Mouse (Mus musculus) lung, postnatal 4 days (tissue): ENCODE measurements around the gene Bhlha9.
"Not testable (repeated sequence)": the region's sequence is repeated elsewhere in the genome, so short reads cannot be mapped to it uniquely, and the experiment has no call there.

Experiments
- DNase-seq, 2 experiments: peaks; one replicate each; pipeline ENCODE4 v3.0.0; 2021

Bhlha9 gene

DNA sequence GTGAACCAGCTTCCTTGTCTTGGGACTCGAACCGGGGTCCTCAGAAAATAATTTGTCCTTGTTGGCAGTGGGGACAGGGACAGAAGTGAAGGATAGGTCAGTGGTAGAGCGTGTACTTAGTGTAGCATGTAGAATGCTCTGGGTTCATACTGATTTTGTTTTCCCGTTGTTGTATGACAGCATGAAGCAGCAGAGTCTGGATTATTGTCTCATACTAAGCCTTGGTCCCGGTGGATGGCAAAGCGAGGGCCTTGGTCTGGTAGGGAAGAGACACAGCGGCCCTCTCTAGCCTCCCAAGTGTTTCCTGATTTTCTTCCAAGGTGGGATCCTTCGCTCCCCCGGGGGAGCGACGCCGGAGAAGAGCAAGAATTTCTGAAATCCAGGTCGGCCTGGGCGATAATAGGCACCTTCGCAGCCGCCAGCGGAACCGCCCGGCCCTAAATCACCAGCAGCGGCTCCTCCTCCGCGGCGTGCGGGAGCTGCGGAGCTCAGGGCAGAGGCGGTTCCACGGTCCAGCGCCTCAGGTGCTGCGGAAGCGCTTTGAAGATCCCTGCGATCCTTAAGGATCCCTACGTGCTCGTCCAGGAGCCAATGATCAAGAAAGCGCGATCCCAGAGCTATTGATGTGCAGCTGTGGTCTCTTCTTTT, 6.1 kb upstream of the Bhlha9 start:
- DNase-seq: no peak

DNA sequence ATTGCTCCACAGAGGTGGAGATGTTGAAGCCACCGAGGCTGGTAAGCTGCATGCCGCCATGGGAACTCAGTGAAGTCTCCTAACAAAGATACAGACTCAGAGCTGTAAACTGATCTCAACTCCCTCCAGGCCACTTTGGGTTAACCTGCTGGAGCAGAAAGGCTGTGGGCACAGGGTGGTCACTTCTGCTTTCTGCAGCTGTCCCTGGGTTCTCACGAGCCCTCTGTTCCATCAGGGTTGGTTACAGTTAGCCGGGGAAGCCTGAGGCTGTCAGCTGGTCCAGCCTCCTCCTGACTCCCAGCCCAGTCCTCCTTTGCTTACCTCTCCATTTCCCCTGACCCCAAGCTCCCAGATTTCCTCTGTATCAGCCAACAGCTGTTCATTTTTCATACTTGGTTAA, 4.5 kb upstream of the Bhlha9 start:
- no peak for DNase-seq

DNA sequence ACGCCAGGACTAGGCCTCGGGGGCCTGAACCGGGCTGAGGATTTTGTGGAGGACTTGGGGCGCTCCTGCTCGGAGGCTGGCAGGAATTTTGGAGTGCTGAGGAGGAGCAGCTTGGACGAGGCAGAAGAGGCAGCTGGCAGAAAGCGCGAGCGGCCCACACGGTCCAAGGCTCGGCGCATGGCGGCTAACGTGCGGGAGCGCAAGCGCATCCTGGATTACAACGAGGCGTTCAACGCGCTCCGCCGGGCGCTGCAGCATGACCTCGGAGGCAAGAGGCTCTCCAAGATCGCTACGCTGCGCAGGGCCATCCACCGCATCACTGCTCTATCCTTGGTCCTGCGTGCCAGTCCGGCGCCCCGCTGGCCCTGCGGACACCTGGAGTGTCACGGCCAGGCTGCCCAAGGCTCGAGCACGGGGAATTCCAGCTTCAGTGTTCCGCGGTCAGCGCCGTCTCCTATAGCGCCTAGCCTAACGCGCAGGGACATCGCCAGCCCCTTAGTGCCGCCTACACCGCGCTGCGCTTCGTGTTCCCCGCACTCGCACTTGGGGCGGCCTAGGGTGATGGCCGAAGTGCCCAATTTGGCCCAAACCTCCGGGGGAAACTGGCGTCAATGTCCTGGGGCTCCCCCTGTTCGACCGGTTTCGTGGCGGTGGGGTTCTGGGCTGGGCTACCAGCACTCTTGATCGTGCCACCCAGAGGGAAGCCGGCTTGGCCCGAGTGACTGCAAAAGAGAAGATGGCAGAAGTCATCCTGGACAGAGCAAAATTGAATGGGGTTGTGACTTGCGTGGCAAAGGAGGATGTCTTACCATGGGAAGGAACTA, 503 bp downstream of the Bhlha9 start:
- no peak for DNase-seq

DNA sequence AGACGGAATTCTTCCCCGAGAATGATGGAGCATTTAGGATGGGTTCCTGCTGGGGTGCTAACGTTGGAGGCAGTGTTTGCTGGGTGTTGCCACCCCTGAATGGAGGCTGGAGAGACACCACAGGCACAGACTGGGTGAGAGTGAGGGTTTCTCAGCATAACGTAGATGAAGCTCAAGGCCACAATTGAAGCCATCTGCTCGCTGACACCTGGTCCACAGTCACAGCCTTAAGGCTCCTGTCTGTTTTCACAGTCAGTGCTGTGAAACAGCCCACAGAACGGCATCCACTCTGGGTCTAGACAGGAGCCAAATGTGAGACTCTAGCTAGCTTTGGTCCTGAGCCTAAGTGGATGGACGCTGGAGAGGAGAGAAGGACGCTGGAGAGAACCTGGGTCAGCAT, 1.9 kb downstream of the Bhlha9 start:
- DNase-seq: no peak

DNA sequence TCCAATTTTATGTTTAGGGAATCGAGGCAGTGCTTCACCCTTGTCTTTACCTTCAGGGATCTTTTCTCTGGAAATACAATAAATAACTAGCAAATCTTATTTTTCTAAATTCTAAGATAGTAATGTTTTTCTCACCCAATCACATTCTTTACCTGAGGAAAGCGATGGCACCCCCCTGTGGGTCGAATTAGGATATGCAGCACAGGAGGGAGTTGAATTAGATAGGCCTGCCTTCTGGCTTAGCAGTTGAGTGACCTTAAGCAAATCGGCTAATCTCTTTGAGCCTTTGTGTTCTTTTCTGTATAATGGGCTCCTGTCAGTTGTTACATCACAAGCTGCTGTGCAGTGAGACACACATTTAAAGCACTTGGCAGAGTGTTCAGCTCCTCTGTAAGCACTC, 2.4 kb downstream of the Bhlha9 start:
- no peak for DNase-seq

DNA sequence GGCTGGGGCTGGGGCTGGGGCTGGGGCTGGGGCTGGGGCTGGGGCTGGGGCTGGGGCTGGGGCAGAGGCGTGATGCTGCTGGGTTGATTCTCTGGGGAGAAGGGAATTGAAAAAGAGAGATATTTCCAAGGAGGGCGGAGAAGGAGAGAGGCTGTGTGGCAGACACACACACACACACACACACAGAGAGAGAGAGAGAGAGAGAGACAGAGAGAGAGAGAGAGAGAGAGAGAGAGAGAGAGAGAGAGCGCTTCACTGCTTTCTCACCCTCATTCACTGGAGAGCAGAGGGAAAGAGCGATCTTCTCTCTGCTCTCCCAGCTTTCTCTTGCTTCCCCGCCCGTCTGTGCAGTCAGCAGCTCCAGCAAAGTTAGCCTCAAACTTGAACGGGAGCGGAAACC, 7.2 kb downstream of the Bhlha9 start, which contains the start of gene Trarg1:
TSS of gene Trarg1 (plus strand) at position 301 of the 400 bp plus-strand sequence.
- DNase-seq: not testable (repeated sequence)

DNA sequence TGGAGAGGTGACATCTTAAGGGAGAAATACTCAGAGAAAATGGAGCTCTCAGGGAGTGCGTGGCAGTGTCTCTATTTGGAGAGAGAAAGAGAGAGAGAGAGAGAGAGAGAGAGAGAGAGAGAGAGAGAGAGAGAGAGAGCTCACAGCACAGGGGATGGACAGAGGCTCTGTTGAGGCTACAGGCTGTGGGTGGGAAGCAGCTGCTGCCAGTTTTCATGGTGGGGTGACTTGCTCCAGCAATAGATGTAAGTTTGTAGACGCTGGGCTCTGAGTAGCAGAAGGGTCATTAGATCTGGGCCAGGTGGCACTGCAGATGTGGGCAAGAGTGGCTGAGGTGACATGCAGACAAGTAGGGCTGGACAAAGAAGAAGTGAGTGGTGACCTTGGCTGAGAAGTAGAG, 13.3 kb downstream of the Bhlha9 start:
- no peak for DNase-seq

DNA sequence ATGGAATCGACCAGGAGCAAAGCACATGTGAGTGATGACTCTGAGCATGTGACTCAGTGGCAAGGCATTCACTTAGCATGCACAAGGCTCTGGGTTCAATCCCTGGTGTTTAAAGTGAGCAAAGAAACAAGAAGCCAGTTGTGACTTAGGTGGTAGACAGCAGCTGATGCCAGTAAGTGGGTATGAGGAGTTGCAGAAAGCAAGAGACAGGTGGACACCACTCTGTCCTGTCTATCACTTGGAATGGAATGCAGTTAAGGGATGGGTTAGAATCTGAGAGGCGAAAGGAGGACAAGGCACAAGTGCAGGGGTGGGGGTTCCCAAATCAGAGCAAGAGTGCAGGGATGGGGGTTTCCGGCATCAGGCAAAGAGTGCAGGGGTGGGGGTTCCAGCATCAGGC, 19.8 kb downstream of the Bhlha9 start:
- no peak for DNase-seq

DNA sequence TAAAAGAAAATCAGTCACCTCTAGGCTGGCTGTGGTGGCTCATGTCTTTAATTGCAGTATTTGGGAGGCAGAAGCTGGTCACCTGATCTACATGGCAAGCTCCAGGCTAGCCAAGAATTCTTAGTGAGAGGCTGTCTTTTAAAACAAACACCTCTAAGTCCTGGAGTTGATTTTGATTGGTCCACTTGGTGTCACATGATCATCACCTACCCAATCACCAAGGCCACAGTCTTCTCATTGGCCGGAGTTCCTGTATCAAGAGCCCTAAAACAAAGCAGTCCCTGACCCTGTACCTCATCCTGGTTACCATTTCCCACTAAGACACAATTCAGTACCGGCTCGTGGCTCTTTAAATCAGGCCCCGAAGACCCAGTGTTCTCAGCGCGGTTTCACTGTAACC, 23.5 kb downstream of the Bhlha9 start:
- no peak for DNase-seq

DNA sequence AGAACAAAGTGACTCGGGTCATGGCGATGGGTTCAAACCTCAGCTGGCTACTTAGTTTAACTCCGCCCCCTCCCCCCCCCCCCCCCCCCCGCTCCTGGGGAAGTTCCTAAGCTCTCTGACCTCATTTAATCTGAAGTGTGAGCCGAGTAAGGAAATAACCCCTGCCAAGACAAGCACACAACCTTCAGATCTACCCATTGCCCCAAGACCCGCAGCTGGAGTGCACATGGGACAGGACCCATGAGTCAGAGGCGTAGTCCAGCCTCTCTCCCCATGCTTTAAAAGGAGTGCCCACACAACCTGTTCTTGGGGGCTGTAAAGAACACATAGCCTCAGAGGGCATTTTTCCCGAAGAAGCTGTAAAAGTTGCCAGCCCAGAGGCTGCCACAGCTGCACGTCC, 27.4 kb downstream of the Bhlha9 start:
- no peak for DNase-seq

DNA sequence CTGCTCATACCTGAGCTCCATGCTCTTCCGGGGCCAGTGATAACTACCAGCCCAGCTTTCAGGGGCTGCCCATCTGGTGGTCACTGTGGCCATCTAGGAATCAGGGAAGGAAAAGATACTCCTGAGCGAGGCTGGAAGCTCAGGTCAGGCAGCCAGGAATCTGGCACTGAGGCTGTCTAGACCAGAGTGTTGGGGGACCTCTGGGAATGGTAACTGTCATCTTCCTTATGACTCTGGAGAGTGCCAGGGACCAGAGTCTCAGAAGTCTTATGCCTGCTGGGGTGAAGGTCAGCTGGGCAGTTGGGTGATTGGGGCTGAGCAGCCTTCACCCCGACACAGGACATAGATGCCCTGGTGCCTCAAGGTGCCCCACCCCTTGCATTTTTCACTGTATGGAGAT, 35.4 kb downstream of the Bhlha9 start:
- DNase-seq: no peak

DNA sequence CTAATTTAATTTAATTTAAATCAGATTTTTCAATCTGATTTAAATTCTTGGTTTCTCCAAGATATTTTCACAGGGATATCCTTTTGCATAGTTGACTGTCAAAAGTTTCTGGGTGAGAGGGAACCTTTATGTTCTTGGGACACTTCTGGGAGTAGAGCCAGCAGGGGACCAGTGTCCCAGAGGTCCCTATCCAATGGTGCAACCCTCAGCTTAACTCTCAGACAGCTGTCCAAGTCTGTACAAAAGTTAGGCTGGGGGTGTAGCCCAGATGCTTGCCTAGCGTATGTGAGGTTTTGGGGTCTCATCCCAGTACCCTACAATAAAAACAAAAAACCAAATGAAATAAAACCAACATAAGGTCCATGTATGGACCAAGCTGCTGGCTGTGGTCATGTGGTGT, 35.8 kb downstream of the Bhlha9 start:
- DNase-seq: peak; percentile 9 to 37

DNA sequence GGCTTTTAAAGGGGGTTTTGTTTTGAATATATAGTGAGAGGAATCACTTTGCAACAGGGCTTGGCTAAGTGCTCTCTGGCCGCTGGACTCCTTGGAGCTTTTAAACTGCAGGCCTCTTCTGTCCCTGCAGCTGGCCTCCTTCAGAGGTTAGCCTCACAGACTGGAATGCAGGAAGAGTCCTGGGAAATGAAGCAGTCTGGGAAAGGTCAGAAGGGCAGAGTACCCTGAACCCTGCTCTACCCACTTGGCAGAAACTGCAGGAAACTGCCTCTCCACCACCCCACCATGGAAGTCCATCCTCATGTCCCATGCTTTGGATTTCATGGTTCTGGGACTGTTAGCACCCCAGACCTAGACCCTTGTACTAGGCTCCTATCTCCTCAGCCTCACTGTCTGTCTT, 36.6 kb downstream of the Bhlha9 start:
- DNase-seq: peak; percentile 9 to 32

DNA sequence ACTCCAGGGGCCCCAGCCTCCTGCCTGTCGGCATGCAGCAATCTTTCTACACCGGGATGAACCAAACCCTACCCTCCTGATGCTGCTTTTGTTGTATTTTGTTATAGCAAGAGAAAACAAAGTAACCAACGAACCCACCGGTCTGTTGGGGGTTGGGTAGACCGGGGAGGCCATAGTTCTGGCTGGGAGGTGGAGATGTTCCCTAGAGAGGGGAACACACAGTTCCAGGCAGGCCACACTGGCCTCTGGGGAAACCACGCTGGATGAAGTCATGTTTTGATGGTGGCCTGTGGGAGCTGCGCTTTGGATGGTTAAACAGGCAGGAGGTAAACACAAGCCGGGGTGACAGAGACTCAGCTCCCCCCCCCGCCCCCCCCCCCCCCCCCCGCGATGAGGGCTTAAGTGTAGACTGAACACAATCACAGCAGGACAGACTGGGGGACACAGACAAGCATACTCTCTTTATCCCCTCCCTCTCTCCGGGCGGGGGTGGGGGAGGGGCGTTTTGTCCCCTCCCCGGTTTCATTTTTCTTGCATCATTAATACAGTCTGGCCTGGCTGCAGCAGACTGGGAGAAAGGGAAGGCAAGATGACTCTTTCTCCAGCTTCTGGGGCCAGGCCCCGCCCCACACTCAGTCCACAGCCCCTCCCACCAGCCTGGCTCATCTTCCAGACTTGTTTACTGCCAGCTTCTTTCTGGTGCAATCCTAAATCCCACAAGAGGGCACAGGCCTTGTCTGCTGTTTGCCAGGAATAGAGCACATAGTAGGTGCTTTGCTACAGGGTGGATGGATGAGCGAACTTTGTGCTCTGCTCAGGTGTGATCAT, 37.6 kb downstream of the Bhlha9 start:
- DNase-seq: peak; percentile 64 to 87

DNA sequence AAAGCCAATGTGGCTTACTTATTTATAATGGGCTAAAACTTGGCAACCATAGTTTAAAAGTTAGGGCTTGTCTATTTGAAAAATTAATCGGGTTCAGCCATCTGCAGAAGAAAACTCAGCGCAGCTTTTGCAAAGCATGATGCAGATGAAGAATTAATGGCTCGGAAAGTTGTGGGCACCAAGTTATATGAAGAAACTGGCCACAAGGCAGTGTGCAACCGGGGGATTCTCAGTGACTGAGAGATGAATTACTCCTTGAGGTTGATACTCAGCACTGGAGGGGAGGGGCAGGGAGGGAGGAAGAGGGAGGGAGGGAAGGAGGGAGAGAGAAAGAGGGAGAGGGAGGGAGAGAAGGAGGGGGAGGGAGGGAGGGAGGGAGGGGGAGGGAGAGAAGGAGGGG, 44.7 kb downstream of the Bhlha9 start:
- no peak for DNase-seq
